Mouse (Mus musculus): Measurements from ENCODE around the gene Ppp1ca. TPM values are rescaled to one million over a fixed set of nuclear protein-coding genes. Genes with fewer than 3 reads are reported as not detected.

Ppp1ca gene
- polyA plus RNA-seq, 1 experiment = 897 TPM

DNA sequence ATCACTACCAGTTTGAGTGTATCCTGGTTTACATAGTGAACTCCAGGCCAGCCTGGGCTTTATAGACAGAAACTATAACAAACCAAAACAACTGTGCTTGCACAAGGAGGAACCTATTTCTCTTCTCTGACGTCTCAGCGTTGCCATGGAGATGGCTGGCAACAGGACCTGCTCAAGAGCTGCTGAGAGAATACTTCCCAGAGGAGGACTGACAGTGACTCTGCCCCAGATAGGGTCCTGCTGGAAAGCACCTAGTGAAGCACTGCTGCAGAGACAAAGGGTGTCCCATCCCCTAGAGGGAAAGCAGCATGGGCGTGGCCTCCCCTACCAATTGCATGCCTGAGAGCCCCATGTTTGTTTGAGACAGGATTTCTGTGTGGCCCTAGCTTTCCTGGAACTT, 10.0 kb upstream of the Ppp1ca start:
- 63% methylated on average over 3 of the region's 3 CpGs for WGBS
- Histone ChIP-seq H3K27me3 (ENCODE audit: control insufficient read depth, insufficient read depth, low read length) (no peaks in the 10 kb centered on the region), H3K4me3 (ENCODE audit: control insufficient read depth, insufficient read depth, low read length) (no peak overlapping the region), H3K36me3 (ENCODE audit: control insufficient read depth, insufficient read depth, low read length) (peaks cover 45% of the 10 kb centered on the region), H3K4me1 (replicated peaks; ENCODE audit: control insufficient read depth, insufficient read depth, low read length) (peaks cover 39% of the 10 kb centered on the region), H3K27ac (ENCODE audit: control insufficient read depth, insufficient read depth, low read length) (no peak overlapping the region)
- no peak for TF ChIP-seq POLR2A (IDR thresholded peaks at IDR 0.05; ENCODE audit: control insufficient read depth, extremely low read depth, insufficient read depth, low read length, poor library complexity)
- TF ChIP-seq CTCF (IDR thresholded peaks at IDR 0.05; ENCODE audit: borderline replicate concordance, control insufficient read depth, extremely low read depth, insufficient read depth, low read length, poor library complexity) = no peak
- DNase-seq = no peak

GRCm38 (mm10) chr19:4183689-4184088, 8.2 kb upstream of the Ppp1ca start:
- no peak for TF ChIP-seq POLR2A (IDR thresholded peaks at IDR 0.05; ENCODE audit: control insufficient read depth, extremely low read depth, insufficient read depth, low read length, poor library complexity)
- no peak for TF ChIP-seq CTCF (IDR thresholded peaks at IDR 0.05; ENCODE audit: borderline replicate concordance, control insufficient read depth, extremely low read depth, insufficient read depth, low read length, poor library complexity)
- Histone ChIP-seq H3K27ac (ENCODE audit: control insufficient read depth, insufficient read depth, low read length) (peak overlapping the region; percentile 98; the same call in 1 of the 2 replicates), H3K4me1 (replicated peaks; ENCODE audit: control insufficient read depth, insufficient read depth, low read length) (peaks cover 56% of the 10 kb centered on the region), H3K27me3 (ENCODE audit: control insufficient read depth, insufficient read depth, low read length) (no peaks in the 10 kb centered on the region), H3K4me3 (ENCODE audit: control insufficient read depth, insufficient read depth, low read length) (no peak overlapping the region), H3K36me3 (ENCODE audit: control insufficient read depth, insufficient read depth, low read length) (peaks cover 51% of the 10 kb centered on the region)
- no peak for DNase-seq
- WGBS = 100% methylated on average over 2 of the region's 2 CpGs

DNA sequence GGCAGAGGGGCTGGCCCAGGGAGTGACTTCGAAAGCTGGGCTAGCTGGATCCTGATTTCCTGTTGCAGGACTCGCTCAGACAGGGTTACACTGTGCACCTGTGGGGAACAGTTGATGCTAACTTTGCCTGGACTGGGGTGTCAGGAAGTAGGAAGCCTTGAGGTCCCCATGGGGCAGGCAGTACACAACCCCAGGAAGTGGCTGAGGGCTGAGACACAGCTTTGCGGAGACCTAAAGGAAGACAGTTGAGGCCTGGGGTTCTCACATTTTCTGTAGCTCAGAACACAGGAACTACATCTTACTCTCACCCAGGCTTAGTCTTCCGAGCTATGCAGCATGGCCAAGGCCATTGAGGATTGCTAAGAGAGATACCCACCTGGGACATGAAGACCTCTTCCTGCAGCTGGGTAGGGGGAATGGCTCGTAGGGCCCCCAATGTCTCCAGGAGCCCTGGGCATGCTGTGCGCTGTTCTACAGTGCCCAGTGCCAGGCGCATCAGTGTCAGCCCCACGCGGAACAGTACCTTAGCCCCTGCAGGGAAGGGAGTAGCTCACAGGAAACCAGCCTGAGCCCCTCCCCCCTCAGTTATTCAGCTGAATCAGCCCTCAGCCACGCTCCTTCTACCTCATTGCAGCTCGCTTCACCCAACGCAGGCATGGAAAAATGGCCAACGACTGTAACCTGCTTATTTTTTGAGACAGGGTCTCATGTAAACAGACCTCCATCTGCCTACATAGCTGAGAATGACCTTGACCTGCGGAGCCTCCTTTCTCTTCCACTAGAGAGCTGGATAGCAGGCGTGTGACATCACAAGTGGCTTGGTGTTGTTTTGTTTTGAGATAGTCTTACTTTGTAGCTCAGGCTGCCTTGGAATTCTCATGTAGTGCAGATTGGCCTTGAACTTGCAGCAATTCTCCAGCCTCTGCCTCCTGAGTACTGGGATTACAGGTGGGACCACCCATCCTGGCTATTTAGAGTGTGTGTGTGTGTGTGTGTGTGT, 6.6 kb upstream of the Ppp1ca start:
- TF ChIP-seq CTCF (IDR thresholded peaks at IDR 0.05; ENCODE audit: borderline replicate concordance, control insufficient read depth, extremely low read depth, insufficient read depth, low read length, poor library complexity) (no peak), POLR2A (IDR thresholded peaks at IDR 0.05; ENCODE audit: control insufficient read depth, extremely low read depth, insufficient read depth, low read length, poor library complexity) (peak; percentile 17; the same call in 1 of the 2 replicates)
- DNase-seq = peak; percentile 87
- Histone ChIP-seq H3K27ac (ENCODE audit: control insufficient read depth, insufficient read depth, low read length) (peak overlapping the region; percentile 98), H3K4me1 (replicated peaks; ENCODE audit: control insufficient read depth, insufficient read depth, low read length) (peaks cover 67% of the 10 kb centered on the region), H3K4me3 (ENCODE audit: control insufficient read depth, insufficient read depth, low read length) (peak overlapping the region; percentile 23), H3K36me3 (ENCODE audit: control insufficient read depth, insufficient read depth, low read length) (peaks cover 45% of the 10 kb centered on the region), H3K27me3 (ENCODE audit: control insufficient read depth, insufficient read depth, low read length) (no peaks in the 10 kb centered on the region)
- WGBS = 6% methylated on average over 15 of the region's 15 CpGs

DNA sequence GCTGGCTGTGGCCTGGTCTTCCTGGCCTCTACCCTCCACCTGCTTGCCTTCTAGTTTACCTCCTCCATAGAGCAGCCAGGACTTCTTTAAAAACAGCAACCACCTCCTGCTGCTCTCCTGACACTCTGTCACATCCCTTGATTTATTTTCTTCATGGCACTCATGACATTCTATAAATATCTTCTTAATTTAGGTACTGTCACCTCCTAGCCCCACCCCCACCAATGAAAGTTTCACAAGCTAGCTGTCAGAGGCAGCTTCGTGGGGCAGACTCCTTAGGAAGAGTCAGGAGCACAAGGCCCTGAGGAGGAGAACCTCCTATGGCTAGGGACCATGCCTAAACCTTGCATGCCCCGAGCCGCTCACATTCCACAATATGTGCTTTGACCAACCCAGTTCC, 4.6 kb upstream of the Ppp1ca start:
- TF ChIP-seq CTCF (IDR thresholded peaks at IDR 0.05; ENCODE audit: borderline replicate concordance, control insufficient read depth, extremely low read depth, insufficient read depth, low read length, poor library complexity) = no peak
- Histone ChIP-seq H3K4me3 (ENCODE audit: control insufficient read depth, insufficient read depth, low read length) (peak overlapping the region; percentile 42), H3K4me1 (replicated peaks; ENCODE audit: control insufficient read depth, insufficient read depth, low read length) (peaks cover 63% of the 10 kb centered on the region), H3K27me3 (ENCODE audit: control insufficient read depth, insufficient read depth, low read length) (no peaks in the 10 kb centered on the region), H3K36me3 (ENCODE audit: control insufficient read depth, insufficient read depth, low read length) (peaks cover 36% of the 10 kb centered on the region), H3K27ac (ENCODE audit: control insufficient read depth, insufficient read depth, low read length) (peak overlapping the region; percentile 98)
- WGBS = 16% methylated on average over 3 of the region's 3 CpGs
- no peak for DNase-seq

GRCm38 (mm10) chr19:4189051-4189620, 2.7 kb upstream of the Ppp1ca start:
- Histone ChIP-seq H3K4me1 (replicated peaks; ENCODE audit: control insufficient read depth, insufficient read depth, low read length) (peaks cover 66% of the 10 kb centered on the region), H3K27me3 (ENCODE audit: control insufficient read depth, insufficient read depth, low read length) (no peaks in the 10 kb centered on the region), H3K4me3 (ENCODE audit: control insufficient read depth, insufficient read depth, low read length) (peak overlapping the region; percentile 96), H3K27ac (ENCODE audit: control insufficient read depth, insufficient read depth, low read length) (peak overlapping the region; percentile 30), H3K36me3 (ENCODE audit: control insufficient read depth, insufficient read depth, low read length) (peaks cover 24% of the 10 kb centered on the region)
- 0 out of 2 replicates have a peak, but pooled peaks have one; percentile 19 for TF ChIP-seq POLR2A (IDR thresholded peaks at IDR 0.05; ENCODE audit: control insufficient read depth, extremely low read depth, insufficient read depth, low read length, poor library complexity)
- TF ChIP-seq CTCF (IDR thresholded peaks at IDR 0.05; ENCODE audit: borderline replicate concordance, control insufficient read depth, extremely low read depth, insufficient read depth, low read length, poor library complexity) = no peak
- no peak for DNase-seq
- 11% methylated on average over 12 of the region's 12 CpGs for WGBS

GRCm38 (mm10) chr19:4190831-4191334, 982 bp upstream of the Ppp1ca start, which contains the start of gene Tbc1d10c:
Gene Tbc1d10c, minus strand, starts transcription at chr19:4191284.
- Histone ChIP-seq H3K4me3 (ENCODE audit: control insufficient read depth, insufficient read depth, low read length) (peak within 1 kb of the TSS; percentile 96), H3K27ac (ENCODE audit: control insufficient read depth, insufficient read depth, low read length) (peak within 1 kb of the TSS; percentile 95), H3K4me1 (replicated peaks; ENCODE audit: control insufficient read depth, insufficient read depth, low read length) (peaks cover 56% of the 10 kb centered on the region), H3K27me3 (ENCODE audit: control insufficient read depth, insufficient read depth, low read length) (no peaks in the 10 kb centered on the region), H3K36me3 (ENCODE audit: control insufficient read depth, insufficient read depth, low read length) (peaks cover 37% of the 10 kb centered on the region)
- TF ChIP-seq CTCF (IDR thresholded peaks at IDR 0.05; ENCODE audit: borderline replicate concordance, control insufficient read depth, extremely low read depth, insufficient read depth, low read length, poor library complexity) = no peak
- peak; percentile 87 for TF ChIP-seq POLR2A (IDR thresholded peaks at IDR 0.05; ENCODE audit: control insufficient read depth, extremely low read depth, insufficient read depth, low read length, poor library complexity)
- WGBS = 4% methylated on average over 4 of the region's 4 CpGs
- peak; percentile 93 for DNase-seq
